Mouse (Mus musculus) stomach, embryonic 15.5 days (tissue): ENCODE results near the gene Rdh14. TPM values are rescaled to one million over a fixed set of nuclear protein-coding genes. Genes with fewer than 3 reads are reported as not detected.

Source experiments
- ATAC-seq: fragments of 200-750 bp; cut with Nextera tagmentation; 2 replicates; pipeline ENCODE4 v1.8.0; 2017; ENCODE audit warnings: low read depth, moderate number of reproducible peaks, moderate TSS enrichment; ENCODE audit not compliant: insufficient read depth, low FRiP score
- H3K27ac ChIP-seq: fragments of 300-500 bp; sonication (generic); 2 replicates; pipeline ENCODE4 v1.5.1; 2015; ENCODE audit warnings: mild to moderate bottlenecking, inconsistent platforms
- H3K27me3 ChIP-seq: fragments of 300-500 bp; sonication (generic); replicated peaks from 2 replicates; pipeline ENCODE4 v1.6.1; 2015; ENCODE audit warnings: inconsistent platforms
- H3K36me3 ChIP-seq: fragments of 300-500 bp; sonication (generic); 2 replicates; pipeline ENCODE4 v1.6.1; 2015; ENCODE audit warnings: inconsistent platforms
- H3K4me1 ChIP-seq: fragments of 300-500 bp; sonication (generic); 2 replicates; pipeline ENCODE4 v1.6.1; 2015; ENCODE audit warnings: inconsistent platforms
- H3K4me2 ChIP-seq: fragments of 300-500 bp; sonication (generic); 2 replicates; pipeline ENCODE4 v1.6.1; 2015; ENCODE audit warnings: mild to moderate bottlenecking, inconsistent platforms
- H3K4me3 ChIP-seq: fragments of 300-500 bp; sonication (generic); replicated peaks from 2 replicates; pipeline ENCODE4 v1.5.1; 2015; ENCODE audit warnings: inconsistent platforms
- H3K9ac ChIP-seq: fragments of 300-500 bp; sonication (generic); 2 replicates; pipeline ENCODE4 v1.6.1; 2015; ENCODE audit warnings: inconsistent platforms
- H3K9me3 ChIP-seq: fragments of 300-500 bp; sonication (generic); 2 replicates; pipeline ENCODE4 v1.6.1; 2016; ENCODE audit warnings: inconsistent platforms
- WGBS: fragments of 180-500 bp; shearing (Covaris S2); methylation state at CpG from one replicate; pipeline ENCODE4 v1.1.7; 2015; 5-methylcytosine and 5-hydroxymethylcytosine counted together
- polyA plus RNA-seq: library from polyadenylated mRNA; unstranded; fragments of >200 nt; fragmentation: Nextera tagmentation; extraction: Ambion mirVana; gene quantifications from 2 replicates; pipeline ENCODE4 v1.2.1, GENCODE M21; 2015

The Rdh14 gene
- polyA plus RNA-seq, 1 experiment from 2014 or later, result 42.6 TPM

DNA sequence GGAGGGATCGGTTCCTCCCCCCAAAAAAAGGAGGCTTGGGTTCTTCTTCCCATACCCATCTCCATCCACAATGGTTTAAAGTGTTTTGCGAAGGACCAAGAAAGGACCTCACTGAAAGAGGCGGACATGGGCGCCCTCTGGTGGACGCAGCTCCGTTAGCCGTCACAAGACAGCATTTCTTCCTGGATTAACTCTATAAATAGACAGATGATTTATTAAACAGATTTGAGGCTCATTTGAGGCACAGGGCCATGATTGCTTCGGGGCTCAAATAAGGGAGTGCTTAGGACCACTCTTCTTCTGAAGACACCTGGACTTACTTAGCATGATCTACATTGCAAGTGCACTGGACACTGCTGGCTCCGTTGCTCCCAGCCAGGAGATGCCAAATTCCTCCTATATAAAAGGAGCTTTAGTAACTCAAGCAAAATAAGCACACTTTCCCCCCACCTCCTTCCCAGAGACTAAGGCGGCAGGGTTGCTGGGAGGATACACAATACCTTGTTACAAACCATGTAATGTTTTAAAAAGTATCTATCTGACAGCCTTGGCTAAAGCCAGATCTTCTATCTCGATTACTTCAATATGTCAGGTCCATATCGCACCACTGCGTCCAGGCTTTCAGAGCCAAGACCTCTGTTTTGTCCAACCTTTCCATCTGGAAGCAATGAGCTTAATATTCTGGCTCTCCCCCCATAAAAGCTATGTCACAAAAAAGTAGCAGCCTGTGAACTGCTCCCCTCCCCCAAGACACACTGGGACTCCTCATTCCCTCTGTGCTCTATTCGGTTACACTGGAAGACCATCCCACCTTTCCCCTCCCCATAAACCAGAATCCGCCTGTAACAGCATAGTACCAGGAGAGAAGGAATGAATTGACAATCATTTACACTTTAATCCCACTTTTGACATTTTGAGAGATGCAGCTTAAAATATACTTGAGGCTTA lies 47.8 kb downstream of the Rdh14 start:
- no peak overlapping the region for H3K4me2 ChIP-seq
- H3K27ac ChIP-seq, result peak overlapping the region; percentile 72; the same call in 1 of the 2 replicates
- H3K9ac ChIP-seq, result no peak overlapping the region
- ATAC-seq, result peak; percentile 57; the same call in 1 of the 2 replicates
- H3K4me1 ChIP-seq, result peaks cover 8% of the 10 kb centered on the region; the same call in 1 of the 2 replicates
- WGBS, result 22% methylated on average over 15 of the region's 15 CpGs
- H3K9me3 ChIP-seq, result no peaks in the 10 kb centered on the region
- no peaks in the 10 kb centered on the region for H3K36me3 ChIP-seq
- H3K4me3 ChIP-seq, result no peak overlapping the region
- no peaks in the 10 kb centered on the region for H3K27me3 ChIP-seq

DNA sequence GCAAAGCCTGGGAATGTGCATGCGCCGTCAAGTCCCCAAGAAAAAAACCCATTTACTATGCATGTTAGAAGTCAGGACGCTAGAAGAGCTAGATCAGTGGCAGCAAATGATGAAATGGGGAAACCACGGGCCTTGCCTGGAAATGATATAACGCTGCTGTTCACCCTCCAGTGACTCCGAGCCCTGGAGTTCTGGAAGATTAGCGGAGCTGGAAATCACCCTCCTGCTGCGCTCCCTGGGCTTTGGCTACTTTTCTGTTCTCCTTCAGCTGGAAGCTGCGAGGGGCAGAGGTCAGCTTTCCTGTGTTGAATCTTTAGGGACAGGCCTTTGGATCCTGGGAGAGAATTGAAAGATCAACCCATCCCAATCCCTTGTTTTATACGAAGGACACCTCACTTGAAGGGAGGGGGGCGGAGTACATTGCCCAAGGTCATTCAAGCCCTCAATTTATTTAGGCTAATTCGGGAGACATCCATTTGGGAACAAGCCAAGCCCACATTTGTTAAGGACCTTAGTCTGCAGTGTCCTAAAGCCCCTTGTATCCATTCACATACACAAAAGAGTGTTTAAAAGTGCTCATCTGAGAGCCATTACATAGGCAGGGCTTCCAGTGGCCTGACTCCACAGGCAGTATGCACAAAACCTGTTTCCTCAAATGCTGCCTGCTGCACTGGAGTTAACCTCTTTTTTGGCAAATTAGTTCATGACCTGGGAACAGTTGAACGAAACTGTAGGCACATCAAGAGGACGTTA lies 49.1 kb downstream of the Rdh14 start:
- Histone ChIP-seq H3K9ac (no peak overlapping the region), H3K9me3 (no peaks in the 10 kb centered on the region), H3K27ac (peak overlapping the region; percentile 72; the same call in 1 of the 2 replicates), H3K4me2 (no peak overlapping the region), H3K4me3 (no peak overlapping the region), H3K36me3 (no peaks in the 10 kb centered on the region), H3K4me1 (peaks cover 11% of the 10 kb centered on the region; the same call in 1 of the 2 replicates), H3K27me3 (no peaks in the 10 kb centered on the region)
- no peak for ATAC-seq
- WGBS, result 36% methylated on average over 14 of the region's 14 CpGs

Other genes with a start within 250 kb of the Rdh14 start
- gene Nt5c1b, start 20.8 kb upstream of the Rdh14 start, polyA plus RNA-seq, result not detected in 2 replicates